Mouse (Mus musculus) urinary bladder, adult 2 months (tissue): ENCODE results near the gene Olfr131. TPM values are rescaled to one million over a fixed set of nuclear protein-coding genes. Genes with fewer than 3 reads are reported as not detected.
"Not testable (repeated sequence)": the region's sequence is repeated elsewhere in the genome, so short reads cannot be mapped to it uniquely, and the experiment has no call there.

ENCODE experiments used
- DNase-seq: peaks from one replicate; pipeline ENCODE4 v3.0.0; 2022; ENCODE audit warnings: low spot score
- polyA plus RNA-seq: library from polyadenylated mRNA; depleted of rRNA; stranded (reverse); fragments of >200 nt; gene quantifications from 2 replicates; pipeline ENCODE4 v1.2.3, GENCODE M21; 2012; rRNA removed

Gene Olfr131
- not detected in 2 replicates for polyA plus RNA-seq

- DNase-seq: no peak
Observed at GRCm38 (mm10) chr17:38088593-38088992, at the start of gene Olfr131. TSS of gene Olfr131 (minus strand) at chr17:38088693.

- no peak for DNase-seq
Observed at GRCm38 (mm10) chr17:38134426-38134825, 45.9 kb upstream of the Olfr131 start, which contains the start of gene Olfr132. TSS of gene Olfr132 (minus strand) at chr17:38134526.

- not testable (repeated sequence) for DNase-seq
Observed at GRCm38 (mm10) chr17:38125371-38125770, 36.9 kb upstream of the Olfr131 start.

- DNase-seq: not testable (repeated sequence)
Observed at GRCm38 (mm10) chr17:38124199-38124598, 35.7 kb upstream of the Olfr131 start.

- DNase-seq: no peak
Observed at GRCm38 (mm10) chr17:38082364-38082763, 6.1 kb downstream of the Olfr131 start.

DNA sequence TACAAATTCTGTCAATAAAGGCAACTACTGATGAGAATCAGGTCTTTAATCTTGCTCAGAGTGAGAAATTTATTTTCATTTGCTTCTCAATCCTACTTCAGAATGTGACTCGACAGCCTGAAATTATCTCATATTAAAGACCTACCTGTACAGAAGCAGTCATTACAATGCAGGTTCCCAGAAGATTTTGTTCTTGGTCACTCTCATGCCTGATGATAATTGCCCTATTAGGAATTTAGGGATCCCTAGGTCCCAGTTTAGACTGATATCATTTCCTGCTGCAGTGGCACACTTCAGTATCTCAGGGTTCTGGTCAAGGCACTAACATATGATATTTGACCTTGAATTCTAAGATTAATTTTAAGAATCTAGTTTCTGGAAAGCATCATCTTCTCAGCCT, 24.9 kb downstream of the Olfr131 start, which contains the start of gene Olfr130:
Olfr130 (plus strand) TSS at position 301 of the 400 bp plus-strand sequence.
- no peak for DNase-seq

DNA sequence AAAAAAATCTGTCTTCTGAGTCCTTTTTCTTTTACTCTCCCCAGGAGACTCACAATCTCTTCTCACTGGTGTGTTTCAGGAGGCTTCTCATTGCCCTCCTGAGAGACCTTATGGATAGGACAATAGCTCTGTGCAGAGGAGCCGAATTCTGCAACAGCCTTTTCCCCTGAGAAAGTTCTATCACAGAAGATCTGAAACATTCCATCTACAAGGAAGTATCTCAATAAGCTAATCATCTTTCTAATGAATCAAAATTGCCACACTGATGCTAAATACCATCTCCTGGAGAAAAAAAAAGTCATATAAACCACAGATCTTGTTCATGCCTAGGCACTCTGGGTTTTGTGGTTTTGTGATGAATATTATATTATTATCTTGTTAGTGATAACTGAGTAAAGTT, 28.5 kb downstream of the Olfr131 start, which contains the start of gene Olfr129:
Olfr129 (minus strand) TSS at position 101 of the 400 bp plus-strand sequence.
- no peak for DNase-seq

Other genes starting within 250 kb of the Olfr131 start
- not detected in 2 replicates for gene Olfr126, start 241.2 kb downstream of the Olfr131 start, polyA plus RNA-seq
- gene Olfr127, start 188.3 kb downstream of the Olfr131 start, polyA plus RNA-seq: not detected in 2 replicates
- gene Olfr128, start 168.1 kb downstream of the Olfr131 start, polyA plus RNA-seq: not detected in 2 replicates
- gene Olfr761, start 135.6 kb downstream of the Olfr131 start, polyA plus RNA-seq: not detected in 2 replicates
- gene Olfr129, start 28.6 kb downstream of the Olfr131 start, polyA plus RNA-seq: not detected in 2 replicates
- gene Olfr130, start 24.8 kb downstream of the Olfr131 start, polyA plus RNA-seq: not detected in 2 replicates
- gene Olfr132, start 45.8 kb upstream of the Olfr131 start, polyA plus RNA-seq: not detected in 2 replicates
- not detected in 2 replicates for gene Olfr133, start 56.6 kb upstream of the Olfr131 start, polyA plus RNA-seq
- not detected in 2 replicates for gene Olfr134, start 82.7 kb upstream of the Olfr131 start, polyA plus RNA-seq
- gene Olfr135, start 115.6 kb upstream of the Olfr131 start, polyA plus RNA-seq: not detected in 2 replicates
- not detected in 2 replicates for gene Olfr138, start 172.3 kb upstream of the Olfr131 start, polyA plus RNA-seq
- gene Olfr137, start 218.9 kb upstream of the Olfr131 start, polyA plus RNA-seq: not detected in 2 replicates
- not detected in 2 replicates for gene Olfr136, start 241.1 kb upstream of the Olfr131 start, polyA plus RNA-seq